Mouse (Mus musculus): Measurements from ENCODE around the gene Fbxo36. TPM values are rescaled to one million over a fixed set of nuclear protein-coding genes. Genes with fewer than 3 reads are reported as not detected.
A peak's percentile ranks its signal among the peaks of the same experiment; 100 is the strongest.

Gene Fbxo36
- polyA plus RNA-seq, 1 experiment = 201 TPM

DNA sequence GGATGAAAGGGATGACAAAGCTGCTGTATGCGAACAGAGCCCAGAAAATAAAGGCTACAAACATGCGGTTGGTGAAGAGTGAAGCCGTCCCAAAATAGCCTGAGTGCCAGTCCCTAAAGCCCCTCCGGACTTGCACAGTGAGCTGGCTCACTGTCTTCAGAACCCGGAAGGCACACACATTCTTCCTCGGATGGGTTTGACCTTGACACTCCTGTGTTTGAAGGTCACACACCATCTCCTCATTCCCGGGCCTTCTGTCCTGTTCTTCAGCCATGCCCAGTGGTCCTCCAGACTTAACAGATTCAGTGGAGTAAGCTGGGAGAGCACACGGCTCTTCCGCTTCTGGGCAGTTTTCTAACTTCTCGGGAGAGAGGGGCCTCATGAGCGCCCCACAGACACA lies 72.9 kb downstream of the Fbxo36 start:
- no peaks in the 10 kb centered on the region; the same call in 1 of the 2 replicates for H3K4me1 ChIP-seq (ENCODE audit: control insufficient read depth, insufficient read depth, low read length)
- H3K4me3 ChIP-seq (ENCODE audit: control insufficient read depth, low read depth, low read length) = no peak overlapping the region
- H3K27me3 ChIP-seq (ENCODE audit: control insufficient read depth, insufficient read depth, low read length) = no peaks in the 10 kb centered on the region
- no peak for TF ChIP-seq CTCF (IDR thresholded peaks at IDR 0.05; ENCODE audit: control insufficient read depth, insufficient read depth, insufficient replicate concordance, low read depth, low read length)
- no peak for TF ChIP-seq POLR2A (IDR thresholded peaks at IDR 0.05; ENCODE audit: control insufficient read depth, low read depth, low read length)
- H3K36me3 ChIP-seq (ENCODE audit: control insufficient read depth, insufficient read depth, low read length) = no peaks in the 10 kb centered on the region
- H3K27ac ChIP-seq (ENCODE audit: control insufficient read depth, insufficient read depth, low read depth, low read length) = no peak overlapping the region

GRCm38 (mm10) chr1:84915010-84915409 lies 75.4 kb downstream of the Fbxo36 start:
- no peaks in the 10 kb centered on the region for H3K27me3 ChIP-seq (ENCODE audit: control insufficient read depth, insufficient read depth, low read length)
- H3K4me1 ChIP-seq (ENCODE audit: control insufficient read depth, insufficient read depth, low read length) = no peaks in the 10 kb centered on the region; the same call in 1 of the 2 replicates
- H3K4me3 ChIP-seq (ENCODE audit: control insufficient read depth, low read depth, low read length) = no peak overlapping the region
- no peak overlapping the region for H3K27ac ChIP-seq (ENCODE audit: control insufficient read depth, insufficient read depth, low read depth, low read length)
- H3K36me3 ChIP-seq (ENCODE audit: control insufficient read depth, insufficient read depth, low read length) = no peaks in the 10 kb centered on the region
- TF ChIP-seq CTCF (IDR thresholded peaks at IDR 0.05; ENCODE audit: control insufficient read depth, insufficient read depth, insufficient replicate concordance, low read depth, low read length) (no peak), POLR2A (IDR thresholded peaks at IDR 0.05; ENCODE audit: control insufficient read depth, low read depth, low read length) (no peak)

- TF ChIP-seq POLR2A (IDR thresholded peaks at IDR 0.05; ENCODE audit: control insufficient read depth, low read depth, low read length) (no peak), CTCF (IDR thresholded peaks at IDR 0.05; ENCODE audit: control insufficient read depth, insufficient read depth, insufficient replicate concordance, low read depth, low read length) (no peak)
- Histone ChIP-seq H3K4me1 (ENCODE audit: control insufficient read depth, insufficient read depth, low read length) (no peaks in the 10 kb centered on the region), H3K4me3 (ENCODE audit: control insufficient read depth, low read depth, low read length) (no peak overlapping the region), H3K27me3 (ENCODE audit: control insufficient read depth, insufficient read depth, low read length) (no peaks in the 10 kb centered on the region), H3K27ac (ENCODE audit: control insufficient read depth, insufficient read depth, low read depth, low read length) (no peak overlapping the region), H3K36me3 (ENCODE audit: control insufficient read depth, insufficient read depth, low read length) (no peaks in the 10 kb centered on the region)
These were observed 79.2 kb downstream of the Fbxo36 start for GRCm38 (mm10) chr1:84918865-84919264.

GRCm38 (mm10) chr1:84923432-84923831 lies 83.8 kb downstream of the Fbxo36 start:
- H3K36me3 ChIP-seq (ENCODE audit: control insufficient read depth, insufficient read depth, low read length) = no peaks in the 10 kb centered on the region
- H3K4me1 ChIP-seq (ENCODE audit: control insufficient read depth, insufficient read depth, low read length) = no peaks in the 10 kb centered on the region
- H3K27me3 ChIP-seq (ENCODE audit: control insufficient read depth, insufficient read depth, low read length) = no peaks in the 10 kb centered on the region
- H3K27ac ChIP-seq (ENCODE audit: control insufficient read depth, insufficient read depth, low read depth, low read length) = no peak overlapping the region
- H3K4me3 ChIP-seq (ENCODE audit: control insufficient read depth, low read depth, low read length) = no peak overlapping the region
- TF ChIP-seq POLR2A (IDR thresholded peaks at IDR 0.05; ENCODE audit: control insufficient read depth, low read depth, low read length) (no peak), CTCF (IDR thresholded peaks at IDR 0.05; ENCODE audit: control insufficient read depth, insufficient read depth, insufficient replicate concordance, low read depth, low read length) (no peak)

GRCm38 (mm10) chr1:84924134-84924533 lies 84.5 kb downstream of the Fbxo36 start:
- TF ChIP-seq CTCF (IDR thresholded peaks at IDR 0.05; ENCODE audit: control insufficient read depth, insufficient read depth, insufficient replicate concordance, low read depth, low read length) = no peak
- no peak for TF ChIP-seq POLR2A (IDR thresholded peaks at IDR 0.05; ENCODE audit: control insufficient read depth, low read depth, low read length)
- no peaks in the 10 kb centered on the region for H3K36me3 ChIP-seq (ENCODE audit: control insufficient read depth, insufficient read depth, low read length)
- H3K4me1 ChIP-seq (ENCODE audit: control insufficient read depth, insufficient read depth, low read length) = no peaks in the 10 kb centered on the region
- no peaks in the 10 kb centered on the region for H3K27me3 ChIP-seq (ENCODE audit: control insufficient read depth, insufficient read depth, low read length)
- H3K27ac ChIP-seq (ENCODE audit: control insufficient read depth, insufficient read depth, low read depth, low read length) = no peak overlapping the region; the same call in 1 of the 2 replicates
- no peak overlapping the region for H3K4me3 ChIP-seq (ENCODE audit: control insufficient read depth, low read depth, low read length)

DNA sequence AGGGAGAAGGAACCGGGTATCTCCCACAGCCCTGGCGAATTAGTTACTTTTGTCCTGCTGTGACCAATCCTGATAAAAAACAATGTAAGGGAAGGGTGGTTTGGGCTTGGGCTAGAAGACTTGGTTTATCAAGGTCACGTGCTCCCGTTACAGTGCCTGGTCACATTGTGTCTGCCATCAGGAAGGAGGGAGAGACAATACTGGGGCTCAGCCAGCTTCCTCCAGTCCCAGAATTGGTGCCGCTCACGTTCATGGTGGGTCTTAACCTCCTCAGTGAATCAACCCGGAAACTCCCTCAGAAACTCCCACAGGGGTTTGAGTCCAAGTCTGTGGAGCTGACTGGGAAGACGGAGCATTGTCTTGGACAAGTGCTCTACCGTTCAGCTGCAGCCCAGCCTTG lies 86.0 kb downstream of the Fbxo36 start:
- TF ChIP-seq CTCF (IDR thresholded peaks at IDR 0.05; ENCODE audit: control insufficient read depth, insufficient read depth, insufficient replicate concordance, low read depth, low read length) = no peak
- Histone ChIP-seq H3K36me3 (ENCODE audit: control insufficient read depth, insufficient read depth, low read length) (no peaks in the 10 kb centered on the region), H3K4me1 (ENCODE audit: control insufficient read depth, insufficient read depth, low read length) (no peaks in the 10 kb centered on the region), H3K4me3 (ENCODE audit: control insufficient read depth, low read depth, low read length) (no peak overlapping the region), H3K27me3 (ENCODE audit: control insufficient read depth, insufficient read depth, low read length) (no peaks in the 10 kb centered on the region), H3K27ac (ENCODE audit: control insufficient read depth, insufficient read depth, low read depth, low read length) (no peak overlapping the region)

- Histone ChIP-seq H3K36me3 (ENCODE audit: control insufficient read depth, insufficient read depth, low read length) (no peaks in the 10 kb centered on the region), H3K4me3 (ENCODE audit: control insufficient read depth, low read depth, low read length) (peak overlapping the region; percentile 35; the same call in 1 of the 2 replicates), H3K4me1 (ENCODE audit: control insufficient read depth, insufficient read depth, low read length) (peaks cover 9% of the 10 kb centered on the region), H3K27me3 (ENCODE audit: control insufficient read depth, insufficient read depth, low read length) (no peaks in the 10 kb centered on the region), H3K27ac (ENCODE audit: control insufficient read depth, insufficient read depth, low read depth, low read length) (no peak overlapping the region)
- TF ChIP-seq CTCF (IDR thresholded peaks at IDR 0.05; ENCODE audit: control insufficient read depth, insufficient read depth, insufficient replicate concordance, low read depth, low read length) (peak; percentile 83; the same call in 1 of the 2 replicates), POLR2A (IDR thresholded peaks at IDR 0.05; ENCODE audit: control insufficient read depth, low read depth, low read length) (no peak)
These were observed 94.0 kb downstream of the Fbxo36 start for GRCm38 (mm10) chr1:84933472-84934150.
